Mouse (Mus musculus) ES-Bruce4 (cell line): ENCODE measurements around the gene Zfp146.

ENCODE experiments used
- EP300 ChIP-seq: IDR thresholded peaks from 2 replicates; pipeline ENCODE4 v1.6.1; 2011; ENCODE audit warnings: low read depth, low read length; ENCODE audit not compliant: insufficient read depth
- POLR2A ChIP-seq: IDR thresholded peaks from one replicate; pipeline ENCODE4 v1.8.1; 2011; ENCODE audit warnings: low read length; ENCODE audit not compliant: insufficient read depth

DNA sequence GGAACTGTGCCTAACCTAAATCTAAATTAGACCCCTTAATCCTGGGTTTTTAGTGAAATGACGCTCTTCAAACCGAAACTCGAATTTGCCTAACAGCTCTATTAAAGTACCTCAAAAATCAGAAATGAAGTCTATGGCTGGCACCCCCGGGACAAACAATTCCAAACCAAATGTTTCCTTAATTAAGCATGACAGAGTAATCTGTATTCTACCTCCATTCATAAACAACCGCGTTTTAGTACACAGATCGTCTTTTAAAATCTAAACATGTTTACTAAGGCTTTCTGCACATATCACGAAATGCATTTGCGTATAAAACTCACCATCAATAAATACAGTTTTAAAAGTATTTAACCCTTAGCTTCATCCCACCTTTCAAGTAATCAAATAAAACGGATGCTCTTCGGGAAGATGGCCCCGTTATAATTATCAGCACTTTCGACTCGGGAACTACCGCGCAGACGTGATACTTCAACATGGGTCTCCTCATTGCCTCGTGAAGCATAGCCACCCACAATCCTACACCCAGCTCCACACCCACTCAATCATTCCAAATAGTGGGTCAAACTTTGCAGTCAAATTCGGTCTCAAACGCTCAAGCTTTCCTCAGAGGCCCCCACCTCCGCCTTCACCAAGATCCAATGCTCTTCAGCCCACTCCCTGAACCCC is 502 bp downstream of the Zfp146 start:
- TF ChIP-seq EP300 (no peak), POLR2A (no peak)
